Mouse (Mus musculus) lung, adult 2 months (tissue): ENCODE measurements around the gene Wnt2b.

Experiments used
- CTCF ChIP-seq: fragments of 200-500 bp; IDR thresholded peaks from 2 replicates; pipeline ENCODE4 v1.5.1; 2011; ENCODE audit warnings: mild to moderate bottlenecking, low read length, control low read depth; ENCODE audit not compliant: insufficient read depth
- POLR2A ChIP-seq: fragments of 200-500 bp; IDR thresholded peaks from 2 replicates; pipeline ENCODE4 v1.6.1; 2011; ENCODE audit warnings: low read depth, mild to moderate bottlenecking, control low read depth, low read length, borderline replicate concordance; ENCODE audit errors: extremely low read depth

DNA sequence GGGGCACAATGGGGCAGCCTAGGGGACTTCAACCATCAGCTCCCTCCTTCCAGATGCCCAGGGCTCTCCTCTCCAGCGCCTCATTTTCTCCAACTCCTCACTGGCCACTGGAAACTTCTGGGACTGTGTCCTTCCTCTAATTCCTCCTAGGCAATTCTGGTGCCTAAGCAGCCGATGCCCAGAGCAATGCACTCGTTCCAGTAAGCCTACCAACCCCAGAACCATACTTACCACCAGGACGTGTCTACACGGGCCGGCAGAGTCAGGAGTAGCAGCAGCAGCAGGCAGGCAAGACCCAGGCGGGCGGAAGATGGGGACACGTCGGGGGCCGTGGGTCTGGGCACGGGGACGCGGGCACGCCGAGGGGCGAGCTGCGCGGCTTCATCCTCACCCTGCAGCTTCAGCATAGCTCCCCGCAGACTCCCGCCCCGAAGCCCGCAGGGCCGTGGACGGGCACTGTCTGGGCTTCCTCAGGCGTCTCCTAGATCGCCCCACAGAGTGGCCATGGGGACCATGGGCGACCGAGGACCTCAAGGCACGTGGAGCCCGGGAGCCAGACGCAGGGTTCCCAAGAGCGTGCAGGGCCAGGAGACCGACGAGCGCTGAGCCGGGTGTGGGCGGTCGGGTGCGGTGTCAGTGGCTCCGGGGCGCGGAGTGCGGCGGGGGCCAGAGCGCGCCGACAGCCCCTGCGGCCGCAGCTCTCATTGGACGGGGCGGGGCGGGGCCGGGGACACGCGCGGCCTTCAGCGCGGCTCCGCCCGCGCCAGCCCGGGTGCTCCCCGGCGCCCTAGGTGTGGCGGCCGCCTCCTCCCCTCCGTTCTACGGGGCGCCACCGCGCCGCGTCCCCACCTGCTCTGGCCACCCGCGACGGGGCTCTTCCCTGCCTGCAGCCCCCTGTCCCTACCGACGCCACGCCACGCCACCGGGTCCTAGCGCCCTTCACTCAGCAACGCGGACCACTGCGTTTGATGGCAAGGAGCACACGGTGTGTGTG lies at the start of gene Wnt2b:
- TF ChIP-seq POLR2A (no peak), CTCF (no peak)
